In genomic region chr17:25210006-25210405, GRCm38 (mm10) we compare ENCODE assay signal across 23 mouse cellular contexts. TPM values are rescaled to one million over a fixed set of nuclear protein-coding genes. Genes with fewer than 3 reads are reported as not detected.
"Had no signal": no experiment of that assay in that cellular context is flagged by ENCODE, and none has a peak within 500 bp of the region (broad histone marks: within the 10 kb centered on the region; RNA-seq: fewer than 3 reads in every experiment).

No protein-coding gene starts in this region.

- DNase-seq: kidney, adult 8-10 months; left cerebral cortex, postnatal 4 days; liver, postnatal 0 days; lung, embryonic 14.5 days; right cerebral cortex, adult 18-20 months; right cerebral cortex, postnatal 14 days; right cerebral cortex, postnatal 4 days; thymus, adult 2 months; thymus, postnatal 14 days; thymus, postnatal 4 days had no signal

- H3K4me3 ChIP-seq: limb, embryonic 12.5 days; limb, embryonic 15.5 days; midbrain, embryonic 12.5 days; midbrain, embryonic 15.5 days; neural tube, embryonic 12.5 days; neural tube, embryonic 15.5 days had no signal

- H3K27ac ChIP-seq: kidney, postnatal 0 days; limb, embryonic 12.5 days; limb, embryonic 15.5 days; liver, embryonic 14.5 days; macrophage; midbrain, embryonic 12.5 days; midbrain, embryonic 15.5 days; neural tube, embryonic 12.5 days; neural tube, embryonic 15.5 days; stomach, postnatal 0 days had no signal

RNA-seq across cellular contexts. Expression of gene Gm38655, which starts 34.7 kb away (rescaled TPM):
- total RNA-seq: layer of hippocampus, postnatal 10 days; left cerebral cortex, postnatal 14 days; left cerebral cortex, postnatal 4 days; megakaryocyte, adult 5-6 weeks had no signal
